Mouse (Mus musculus) forebrain, embryonic 10.5 days (tissue): Measurements from ENCODE around the gene Dek. TPM values are rescaled to one million over a fixed set of nuclear protein-coding genes. Genes with fewer than 3 reads are reported as not detected.
A peak's percentile ranks its signal among the peaks of the same experiment; 100 is the strongest.

Experiments used
- DNase-seq: peaks from one replicate; pipeline ENCODE4 v3.0.0-alpha.2; 2017; ENCODE audit warnings: low spot score; ENCODE audit errors: extremely low spot score
- H3K27ac ChIP-seq: fragments of 300-500 bp; sonication (generic); 2 replicates; pipeline ENCODE4 v1.5.1; 2016; ENCODE audit warnings: mild to moderate bottlenecking
- H3K27me3 ChIP-seq: fragments of 300-500 bp; sonication (generic); 2 replicates; pipeline ENCODE4 v1.6.1; 2016; ENCODE audit warnings: mild to moderate bottlenecking; ENCODE audit not compliant: poor library complexity, severe bottlenecking
- H3K36me3 ChIP-seq: fragments of 300-500 bp; sonication (generic); replicated peaks from 2 replicates; pipeline ENCODE4 v1.6.1; 2016; ENCODE audit warnings: mild to moderate bottlenecking, moderate library complexity
- H3K4me1 ChIP-seq: fragments of 300-500 bp; sonication (generic); 2 replicates; pipeline ENCODE4 v1.6.1; 2016
- H3K4me3 ChIP-seq: fragments of 300-500 bp; sonication (generic); 2 replicates; pipeline ENCODE4 v1.5.1; 2016; ENCODE audit warnings: mild to moderate bottlenecking, moderate library complexity
- H3K9me3 ChIP-seq: fragments of 300-500 bp; sonication (generic); 2 replicates; pipeline ENCODE4 v1.6.1; 2016; ENCODE audit warnings: mild to moderate bottlenecking, moderate library complexity
- WGBS: fragments of 180-500 bp; shearing (Covaris S2); methylation state at CpG from one replicate; pipeline ENCODE4 v1.1.7; 2016; 5-methylcytosine and 5-hydroxymethylcytosine counted together
- polyA plus RNA-seq: library from polyadenylated mRNA; unstranded; fragments of >200 nt; fragmentation: Nextera tagmentation; extraction: Ambion mirVana; gene quantifications from 2 replicates; pipeline ENCODE4 v1.2.1, GENCODE M21; 2016

Gene Dek
- polyA plus RNA-seq, 1 experiment from 2014 or later = 434 TPM

DNA sequence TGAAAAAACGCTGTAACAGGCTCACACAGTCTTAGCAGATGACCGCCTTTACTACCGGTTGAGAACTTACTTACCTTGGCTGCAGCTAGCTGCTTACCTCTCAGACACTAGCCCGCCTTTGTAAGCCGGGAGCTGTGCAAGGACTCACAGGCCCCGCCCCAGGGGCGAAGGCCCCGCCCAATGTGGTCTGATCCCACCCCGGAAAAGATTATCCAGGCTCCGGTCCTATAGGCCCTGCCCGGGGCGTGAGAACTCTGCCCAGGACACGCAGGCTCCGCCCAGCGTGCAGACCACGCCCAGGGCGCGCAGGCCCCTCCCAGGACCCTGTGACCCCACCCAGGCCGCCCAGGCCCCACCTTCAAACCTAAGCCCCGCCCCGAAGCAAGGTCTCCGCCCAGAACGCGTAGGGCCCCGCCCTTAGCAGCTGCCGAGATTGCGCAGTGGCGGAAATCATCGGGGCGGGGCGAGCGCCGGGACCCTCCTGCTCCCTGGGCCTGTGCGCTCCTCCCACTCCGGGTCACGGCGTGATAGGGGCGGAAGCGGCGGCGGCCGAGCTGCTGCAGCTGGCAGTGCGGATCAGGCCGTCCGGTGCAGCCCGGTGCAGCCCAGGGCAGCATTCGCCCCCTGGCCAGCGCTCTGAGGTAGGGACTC is 62.8 kb downstream of the Dek start, which contains the start of gene Kdm1b:
TSS of gene Kdm1b (plus strand) at position 470 of the 651 bp plus-strand sequence.
- Histone ChIP-seq H3K4me3 (peak within 1 kb of the TSS; percentile 96), H3K36me3 (no peaks in the 10 kb centered on the region), H3K9me3 (no peaks in the 10 kb centered on the region), H3K27me3 (no peaks in the 10 kb centered on the region; the same call in 1 of the 2 replicates), H3K4me1 (peaks cover 26% of the 10 kb centered on the region), H3K27ac (peak within 1 kb of the TSS; percentile 88)
- peak; percentile 99 for DNase-seq
- under 1% methylated on average over 48 of the region's 48 CpGs for WGBS

DNA sequence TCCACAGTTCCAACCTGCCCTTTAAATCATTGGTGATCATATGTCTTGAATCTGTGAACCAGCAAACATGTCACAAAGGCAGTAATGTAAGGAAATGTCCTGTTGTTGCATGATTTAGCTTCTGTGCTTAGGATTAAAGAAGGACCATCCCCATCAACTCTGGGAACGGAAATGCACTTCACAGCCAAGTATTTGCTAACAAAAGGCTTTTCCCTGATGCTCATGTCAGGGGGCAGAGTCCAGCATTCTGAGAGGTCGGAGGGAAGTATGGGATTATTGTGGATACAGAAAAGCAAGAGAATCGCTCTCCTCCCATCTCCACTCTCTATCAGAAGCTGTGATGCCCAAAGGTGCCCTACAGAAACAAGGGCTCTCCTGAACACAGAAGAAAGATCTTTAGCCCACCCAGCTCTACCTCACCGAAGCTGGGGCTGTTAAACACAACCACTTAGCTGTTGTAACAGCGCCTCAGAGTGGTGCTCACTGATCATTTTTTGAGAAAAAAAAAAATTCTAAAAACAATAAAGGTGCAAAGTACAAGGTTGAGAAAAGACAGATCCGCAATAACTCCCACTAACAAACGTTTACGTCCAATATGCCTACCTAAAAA is 63.9 kb downstream of the Dek start:
- Histone ChIP-seq H3K9me3 (no peaks in the 10 kb centered on the region), H3K27me3 (no peaks in the 10 kb centered on the region; the same call in 1 of the 2 replicates), H3K4me1 (peaks cover 26% of the 10 kb centered on the region), H3K27ac (peak overlapping the region; percentile 88), H3K36me3 (no peaks in the 10 kb centered on the region), H3K4me3 (peak overlapping the region; percentile 96)
- WGBS = 53% methylated on average over 8 of the region's 8 CpGs
- DNase-seq = no peak

DNA sequence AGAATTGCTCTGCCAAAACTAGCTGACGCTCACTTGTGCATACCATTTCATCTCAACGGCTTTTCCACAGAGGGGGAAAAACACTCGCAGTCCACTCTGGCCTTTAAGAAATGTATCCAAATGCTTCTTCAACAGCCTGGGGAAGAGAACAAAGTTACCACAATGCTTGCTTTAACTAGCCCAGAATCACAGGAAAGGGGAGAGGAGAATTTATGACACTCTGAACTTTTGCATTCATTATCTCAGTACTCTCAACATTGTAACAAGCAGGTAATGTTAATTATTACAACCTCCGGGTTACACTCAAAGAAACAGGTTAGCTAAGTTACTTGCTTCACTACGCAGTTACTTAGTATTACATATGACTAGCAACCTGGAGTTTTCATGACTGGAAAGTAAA is 65.9 kb downstream of the Dek start:
- no peak overlapping the region for H3K4me3 ChIP-seq
- 95% methylated on average over 5 of the region's 5 CpGs for WGBS
- H3K27ac ChIP-seq = no peak overlapping the region
- H3K27me3 ChIP-seq = no peaks in the 10 kb centered on the region; the same call in 1 of the 2 replicates
- DNase-seq = no peak
- H3K4me1 ChIP-seq = peaks cover 26% of the 10 kb centered on the region
- no peaks in the 10 kb centered on the region for H3K36me3 ChIP-seq
- H3K9me3 ChIP-seq = no peaks in the 10 kb centered on the region

DNA sequence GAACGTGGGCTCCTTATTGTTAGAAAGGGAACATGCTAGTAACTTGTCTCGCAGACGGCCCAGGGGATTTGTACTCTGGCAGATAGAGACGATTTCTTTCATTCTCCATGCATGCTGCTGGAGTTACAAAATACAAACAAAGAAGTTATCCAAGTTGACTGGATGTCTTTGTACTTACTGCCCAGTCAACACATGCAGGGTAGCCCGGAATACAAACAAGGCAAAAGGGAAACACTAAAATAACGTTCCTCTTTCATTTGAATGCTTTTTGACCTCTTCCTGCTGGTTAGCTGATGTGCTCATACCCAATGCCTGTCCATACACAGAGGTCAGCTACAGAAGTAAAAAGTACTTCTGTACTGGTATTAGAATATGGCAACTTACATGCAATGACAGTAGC is 68.1 kb downstream of the Dek start:
- H3K4me1 ChIP-seq = peaks cover 12% of the 10 kb centered on the region

More for the DNA sequence above, 68.1 kb downstream of the Dek start:
- Histone ChIP-seq H3K36me3 (no peaks in the 10 kb centered on the region), H3K27ac (no peak overlapping the region), H3K4me3 (no peak overlapping the region), H3K9me3 (no peaks in the 10 kb centered on the region), H3K27me3 (no peaks in the 10 kb centered on the region)
- DNase-seq = no peak
- WGBS = 89% methylated on average over 6 of the region's 6 CpGs

Other genes starting within 250 kb of the Dek start
- gene Kif13a, start 176.3 kb downstream of the Dek start, polyA plus RNA-seq = 8.0 and 10.6 TPM in 2 replicates
- gene Nhlrc1, start 91.4 kb downstream of the Dek start, polyA plus RNA-seq = 3.9 and 4.2 TPM in 2 replicates
- 15.8 and 17.7 TPM in 2 replicates for gene Kdm1b, start 62.7 kb downstream of the Dek start, polyA plus RNA-seq
- 29.9 and 32.0 TPM in 2 replicates for gene Tpmt, start 61.5 kb downstream of the Dek start, polyA plus RNA-seq
- gene Rnf144b, start 16.5 kb upstream of the Dek start, polyA plus RNA-seq = 0.59 and 0.66 TPM in 2 replicates